Mouse (Mus musculus) cortical plate, adult 2 months (tissue): ENCODE data around the gene Mmel1. TPM values are rescaled to one million over a fixed set of nuclear protein-coding genes. Genes with fewer than 3 reads are reported as not detected.

Experiments
- H3K27ac ChIP-seq: fragments of 200-500 bp; 2 replicates; pipeline ENCODE4 v1.5.1; 2012; ENCODE audit warnings: low read length, control low read depth, inconsistent platforms; ENCODE audit not compliant: insufficient read depth
- H3K4me1 ChIP-seq: fragments of 200-500 bp; 2 replicates; pipeline ENCODE4 v1.6.1; 2011; ENCODE audit warnings: low read length; ENCODE audit not compliant: control insufficient read depth, insufficient read depth
- H3K4me3 ChIP-seq: fragments of 200-500 bp; 2 replicates; pipeline ENCODE4 v1.5.1; 2011; ENCODE audit warnings: mild to moderate bottlenecking, low read length, control low read depth; ENCODE audit not compliant: insufficient read depth
- CTCF ChIP-seq: fragments of 200-500 bp; IDR thresholded peaks from 2 replicates; pipeline ENCODE4 v1.5.1; 2011; ENCODE audit warnings: mild to moderate bottlenecking, control low read depth, low read length; ENCODE audit not compliant: insufficient read depth; ENCODE audit errors: extremely low read depth
- POLR2A ChIP-seq: fragments of 200-500 bp; IDR thresholded peaks from 2 replicates; pipeline ENCODE4 v1.6.1; 2011; ENCODE audit warnings: mild to moderate bottlenecking, low read length, control low read depth; ENCODE audit not compliant: insufficient read depth; ENCODE audit errors: extremely low read depth
- polyA plus RNA-seq: library from polyadenylated mRNA; depleted of rRNA; stranded (reverse); fragments of >200 nt; gene quantifications from 2 replicates; pipeline ENCODE4 v1.2.3, GENCODE M21; 2012

Mmel1 gene
- polyA plus RNA-seq, 1 experiment = 1.2 TPM

- TF ChIP-seq CTCF = no peak
- TF ChIP-seq POLR2A = no peak
- no peak overlapping the region for H3K27ac ChIP-seq
- H3K4me1 ChIP-seq = peaks cover 1% of the 10 kb centered on the region; the same call in 1 of the 2 replicates
- peak overlapping the region; percentile 77 for H3K4me3 ChIP-seq
These were observed 28.5 kb downstream of the Mmel1 start for GRCm38 (mm10) chr4:154897676-154898465.

DNA sequence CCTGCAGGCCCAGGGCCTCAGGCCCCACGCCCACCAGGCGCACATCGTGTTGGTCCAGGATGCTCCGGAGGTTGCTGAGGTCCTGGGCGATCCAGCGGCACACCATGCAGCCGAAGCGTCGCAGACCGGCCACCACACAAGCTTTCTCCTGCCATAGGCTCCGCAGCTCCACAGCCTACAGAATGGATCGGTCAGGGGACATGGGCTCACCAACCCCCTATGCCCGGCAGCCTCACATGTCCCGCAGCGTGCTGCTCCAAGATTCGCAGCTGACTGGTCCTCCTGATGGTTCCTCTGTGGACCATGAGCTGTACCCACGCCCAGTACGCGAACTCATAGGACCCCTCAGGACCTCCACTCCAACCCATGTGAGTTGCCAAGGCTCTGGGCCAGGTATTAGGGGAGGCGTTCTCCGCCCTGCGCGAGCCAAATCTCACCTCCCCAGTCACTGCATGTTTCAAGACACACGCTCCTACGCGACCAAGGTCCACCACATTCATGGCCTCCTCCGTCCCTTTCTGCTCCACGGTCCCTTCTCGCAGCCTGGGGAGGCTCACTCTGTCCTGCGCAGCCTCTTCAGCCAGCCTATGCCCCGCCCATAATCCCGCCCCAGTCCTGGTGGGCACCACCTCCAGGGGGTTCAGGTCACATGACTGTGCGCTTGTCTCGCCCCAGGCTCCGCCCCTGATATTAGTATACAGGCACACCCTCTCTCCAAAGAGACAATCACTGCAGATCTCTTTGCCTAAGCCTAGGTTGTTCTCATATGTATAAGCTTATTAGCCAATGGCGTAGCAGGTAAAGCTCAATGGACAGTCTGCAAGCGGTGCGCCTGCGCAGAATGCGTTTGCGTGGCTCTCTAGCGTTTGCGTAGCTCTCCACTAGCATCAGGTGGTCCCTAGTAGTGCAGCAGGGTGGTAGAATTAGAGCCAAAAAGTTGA is 29.4 kb downstream of the Mmel1 start, which contains the start of gene Fam213b:
Fam213b (minus strand) TSS at position 630 of the 941 bp plus-strand sequence.
- Histone ChIP-seq H3K4me1 (peaks cover 1% of the 10 kb centered on the region; the same call in 1 of the 2 replicates), H3K27ac (no peak within 1 kb of the TSS)
- no peak for TF ChIP-seq CTCF
- peak; percentile 94 for TF ChIP-seq POLR2A

DNA sequence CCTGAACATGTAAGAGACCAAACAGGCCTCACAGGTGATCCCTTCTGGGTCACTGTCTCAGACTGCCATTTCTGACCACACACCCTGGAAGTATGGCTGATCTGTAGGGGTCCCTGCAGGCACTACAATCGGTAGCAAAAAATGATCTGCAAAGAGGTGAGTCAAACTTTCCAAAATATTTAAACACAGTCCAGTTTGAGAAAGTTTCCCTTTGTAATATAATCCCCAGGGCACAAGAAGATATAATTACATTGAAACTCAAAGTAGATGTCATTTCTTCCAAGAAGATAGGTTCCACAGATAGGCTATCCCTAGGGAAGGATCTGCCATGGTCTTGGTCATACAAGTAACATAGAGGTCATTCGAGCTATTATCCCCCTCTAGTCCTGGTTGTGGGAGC is 33.0 kb downstream of the Mmel1 start:
- no peak overlapping the region for H3K27ac ChIP-seq
- no peak for TF ChIP-seq CTCF
- no peak for TF ChIP-seq POLR2A
- H3K4me1 ChIP-seq = no peaks in the 10 kb centered on the region; the same call in 1 of the 2 replicates
- no peak overlapping the region for H3K4me3 ChIP-seq

More for the DNA sequence above, 29.4 kb downstream of the Mmel1 start, which contains the start of gene Fam213b:
- peak within 1 kb of the TSS; percentile 77 for H3K4me3 ChIP-seq

- no peaks in the 10 kb centered on the region for H3K4me1 ChIP-seq
- no peak overlapping the region for H3K27ac ChIP-seq
- H3K4me3 ChIP-seq = no peak overlapping the region
- no peak for TF ChIP-seq POLR2A
- TF ChIP-seq CTCF = no peak
These were observed 35.0 kb downstream of the Mmel1 start for GRCm38 (mm10) chr4:154904185-154905071.

DNA sequence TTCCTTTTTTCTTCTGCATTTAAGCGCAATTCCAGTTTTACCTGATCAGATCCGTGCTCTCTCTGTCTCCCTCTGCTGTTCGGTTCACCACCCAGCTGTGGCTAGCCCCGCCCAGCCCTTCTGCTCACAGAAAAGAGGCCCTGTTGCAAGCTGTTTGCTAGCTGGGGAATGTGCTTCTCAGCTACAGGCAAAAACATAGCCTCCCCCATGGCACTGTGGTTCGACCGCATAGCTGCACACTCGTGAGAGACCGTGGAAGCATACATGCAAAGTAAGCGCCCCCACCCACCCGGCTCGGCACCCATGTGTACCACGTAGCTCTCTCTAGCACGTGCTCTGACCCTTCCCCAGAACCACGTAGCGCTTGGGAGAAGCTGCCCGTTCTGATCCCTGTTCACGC is 38.4 kb downstream of the Mmel1 start:
- no peak overlapping the region for H3K27ac ChIP-seq
- no peak overlapping the region for H3K4me3 ChIP-seq
- TF ChIP-seq CTCF (peak; percentile 76), POLR2A (no peak)
- no peaks in the 10 kb centered on the region for H3K4me1 ChIP-seq

- TF ChIP-seq POLR2A = no peak
- no peak for TF ChIP-seq CTCF
- Histone ChIP-seq H3K4me3 (no peak overlapping the region), H3K27ac (no peak overlapping the region), H3K4me1 (no peaks in the 10 kb centered on the region)
These were observed 39.1 kb downstream of the Mmel1 start for GRCm38 (mm10) chr4:154908490-154908889.

- TF ChIP-seq POLR2A = no peak
- TF ChIP-seq CTCF = no peak
- Histone ChIP-seq H3K4me3 (no peak overlapping the region), H3K27ac (peak overlapping the region; percentile 83), H3K4me1 (no peaks in the 10 kb centered on the region)
These were observed 41.5 kb downstream of the Mmel1 start for GRCm38 (mm10) chr4:154910606-154911522.

DNA sequence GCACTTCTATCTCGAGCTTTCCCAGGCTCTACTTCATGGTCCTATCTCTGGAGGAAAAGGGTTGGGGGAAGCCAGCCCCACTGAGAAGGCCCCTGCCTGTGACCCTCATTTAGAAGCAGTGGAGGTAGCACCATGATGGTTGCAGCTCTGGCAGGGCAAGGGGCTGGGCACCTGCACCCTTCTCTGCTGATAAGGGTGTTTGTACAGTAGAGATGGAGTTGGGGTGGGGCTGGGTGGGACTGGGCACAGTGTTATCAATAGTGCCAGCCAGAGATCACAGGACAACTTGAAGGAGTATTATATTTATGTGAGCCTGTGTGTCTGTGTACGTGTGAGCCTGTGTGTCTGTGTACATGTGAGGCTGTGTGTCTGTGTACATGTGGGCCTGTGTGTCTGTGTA is 42.3 kb downstream of the Mmel1 start:
- Histone ChIP-seq H3K4me3 (no peak overlapping the region), H3K4me1 (no peaks in the 10 kb centered on the region), H3K27ac (no peak overlapping the region)
- TF ChIP-seq CTCF (no peak), POLR2A (no peak)
